Mouse (Mus musculus): ENCODE measurements at regions not wholly inside any gene's neighbourhood (a gene's known extent, or its start where the extent isn't known, plus 50 kb on each side); places are given as distances from the start of the nearest gene placed in this dataset.

DNA sequence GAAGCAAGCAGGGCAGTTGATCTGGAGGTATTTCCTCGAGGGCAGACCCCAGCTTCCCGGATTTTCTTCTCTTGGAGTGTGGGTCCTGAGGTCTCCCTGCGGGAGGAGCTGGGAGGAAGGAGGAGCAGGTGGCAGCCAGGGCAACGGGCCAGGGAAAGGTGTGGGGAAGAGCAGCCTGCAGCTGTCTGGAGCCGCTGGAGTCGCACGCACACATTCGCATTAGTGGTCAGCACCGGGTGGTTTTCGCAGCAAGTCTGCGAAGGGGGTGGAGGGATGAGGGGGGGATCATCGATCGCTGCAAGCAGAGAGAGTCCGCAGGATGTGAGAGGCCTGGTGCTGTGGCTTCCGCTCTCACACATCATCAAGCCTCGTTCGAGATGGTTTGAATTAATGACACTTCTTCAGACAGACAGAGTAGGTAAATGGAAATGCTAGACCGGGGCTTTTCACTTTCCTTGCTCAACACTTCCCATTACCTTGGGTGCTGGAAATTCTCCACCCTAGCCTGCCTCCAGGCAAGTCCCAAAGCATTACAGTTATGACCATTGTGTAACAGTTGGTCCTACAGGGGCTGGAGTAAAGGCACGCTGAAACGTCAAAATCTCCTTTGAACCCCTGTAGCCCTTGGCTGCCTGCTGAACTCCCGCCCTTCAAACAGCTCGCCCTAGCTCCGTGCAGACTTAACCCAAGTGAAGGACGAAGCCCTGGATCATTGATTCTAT lies 213.3 kb upstream of the Bmper start:
- TF ChIP-seq POLR2A (IDR thresholded peaks at IDR 0.05; ENCODE audit: borderline replicate concordance, control insufficient read depth, low read depth, low read length) = no peak
- no peak for TF ChIP-seq CTCF (IDR thresholded peaks at IDR 0.05; ENCODE audit: control insufficient read depth, insufficient read depth, low read length)

Data from bone marrow, adult 2 months (tissue).